In genomic region chr9:34589799-34590198, GRCm38 (mm10) we compare ENCODE assay signal across 20 mouse cellular contexts.
DNase-seq lines count a peak whose midpoint lies in the region; ATAC-seq lines count a peak whose summit lies in the region.
"Had no signal": no experiment of that assay in that cellular context is flagged by ENCODE, and none has a peak within 500 bp of the region (broad histone marks: within the 10 kb centered on the region; RNA-seq: fewer than 3 reads in every experiment).

No protein-coding gene starts in this region.

- WGBS in embryonic facial prominence, embryonic 14.5 days: 81% methylated on average over 1 of the region's 1 CpGs
- WGBS in embryonic facial prominence, embryonic 10.5 days: 52% methylated on average over 1 of the region's 1 CpGs
- 23% methylated on average over 1 of the region's 1 CpGs for WGBS in midbrain, embryonic 11.5 days
- WGBS in midbrain, embryonic 16.5 days: 16% methylated on average over 1 of the region's 1 CpGs

- H3K9ac ChIP-seq in embryonic facial prominence, embryonic 14.5 days (ENCODE audit: low read depth, low read length): no peak overlapping the region
- H3K9ac ChIP-seq in midbrain, embryonic 11.5 days (ENCODE audit: low read length): no peak overlapping the region
- no peak overlapping the region for H3K9ac ChIP-seq in midbrain, embryonic 16.5 days (ENCODE audit: low read depth, low read length)

- no peak overlapping the region for H3K4me3 ChIP-seq in embryonic facial prominence, embryonic 14.5 days (ENCODE audit: low read depth, low read length)
- H3K4me3 ChIP-seq in embryonic facial prominence, embryonic 10.5 days: no peak overlapping the region
- H3K4me3 ChIP-seq in midbrain, embryonic 11.5 days (ENCODE audit: low read depth, low read length): no peak overlapping the region
- H3K4me3 ChIP-seq in midbrain, embryonic 16.5 days (ENCODE audit: low read depth, low read length): no peak overlapping the region

- no peaks in the 10 kb centered on the region for H3K9me3 ChIP-seq in embryonic facial prominence, embryonic 14.5 days (ENCODE audit: control insufficient read depth, low read length)
- no peaks in the 10 kb centered on the region for H3K9me3 ChIP-seq in embryonic facial prominence, embryonic 10.5 days
- no peaks in the 10 kb centered on the region for H3K9me3 ChIP-seq in midbrain, embryonic 11.5 days (ENCODE audit: control insufficient read depth, low read length)
- H3K9me3 ChIP-seq in midbrain, embryonic 16.5 days (replicated peaks; ENCODE audit: control insufficient read depth, low read length, poor library complexity, severe bottlenecking): no peaks in the 10 kb centered on the region

- H3K27me3 ChIP-seq in embryonic facial prominence, embryonic 14.5 days (replicated peaks; ENCODE audit: control insufficient read depth, insufficient read depth, low read length): no peaks in the 10 kb centered on the region
- no peaks in the 10 kb centered on the region for H3K27me3 ChIP-seq in embryonic facial prominence, embryonic 10.5 days (replicated peaks; ENCODE audit: low read depth, poor library complexity, severe bottlenecking)
- no peaks in the 10 kb centered on the region; the same call in none of the 2 replicates for H3K27me3 ChIP-seq in midbrain, embryonic 11.5 days (ENCODE audit: control insufficient read depth, insufficient read depth, low read length)
- H3K27me3 ChIP-seq in midbrain, embryonic 16.5 days (ENCODE audit: control insufficient read depth, insufficient read depth, low read depth, low read length): no peaks in the 10 kb centered on the region
- H3K27me3 ChIP-seq: Patski had no signal

- H3K4me2 ChIP-seq in embryonic facial prominence, embryonic 14.5 days (ENCODE audit: low read depth, low read length): no peak overlapping the region
- H3K4me2 ChIP-seq in midbrain, embryonic 11.5 days: no peak overlapping the region
- no peak overlapping the region for H3K4me2 ChIP-seq in midbrain, embryonic 16.5 days (ENCODE audit: low read length)

- H3K27ac ChIP-seq in embryonic facial prominence, embryonic 14.5 days (replicated peaks; ENCODE audit: low read depth, low read length): no peak overlapping the region
- no peak overlapping the region for H3K27ac ChIP-seq in embryonic facial prominence, embryonic 10.5 days (replicated peaks)
- H3K27ac ChIP-seq in midbrain, embryonic 11.5 days (ENCODE audit: low read depth, low read length): no peak overlapping the region
- no peak overlapping the region for H3K27ac ChIP-seq in midbrain, embryonic 16.5 days (ENCODE audit: low read length)

- DNase-seq in embryonic facial prominence, embryonic 14.5 days (ENCODE audit: low spot score): no peak
- DNase-seq in embryonic facial prominence, embryonic 10.5 days (ENCODE audit: low spot score): no peak
- peak; percentile 52 for DNase-seq in heart, adult 11 months
- no peak for DNase-seq in heart, adult 8-10 months (ENCODE audit: low spot score)
- peak; percentile 82 for DNase-seq in midbrain, embryonic 11.5 days (ENCODE audit: low spot score, missing footprints)
- DNase-seq: adrenal gland, adult 2 months; adrenal gland, adult 8-10 months; adrenal gland, postnatal 10 days; adrenal gland, postnatal 14 days; adrenal gland, postnatal 25 days; adrenal gland, postnatal 36 days; B cell, adult 2 months; cerebellum, adult 11 months; cerebellum, adult 11-12 months; cerebellum, adult 18-20 months had no signal

- ATAC-seq in embryonic facial prominence, embryonic 14.5 days (ENCODE audit: low read depth): 0 out of 2 replicates have a peak, but pooled peaks have one; percentile 15
- 0 out of 2 replicates have a peak, but pooled peaks have one; percentile 52 for ATAC-seq in midbrain, embryonic 11.5 days (ENCODE audit: low FRiP score)
- no peak for ATAC-seq in midbrain, embryonic 16.5 days
- ATAC-seq: activated CD4-positive, CD25-positive, alpha-beta regulatory T cell, adult 4 months; CD4-positive, CD25-positive, alpha-beta regulatory T cell, adult 4 months; Patski had no signal

- no peaks in the 10 kb centered on the region for H3K36me3 ChIP-seq in embryonic facial prominence, embryonic 14.5 days (ENCODE audit: control insufficient read depth, insufficient read depth, low read length)
- H3K36me3 ChIP-seq in embryonic facial prominence, embryonic 10.5 days (replicated peaks): no peaks in the 10 kb centered on the region
- no peaks in the 10 kb centered on the region for H3K36me3 ChIP-seq in midbrain, embryonic 11.5 days (ENCODE audit: control insufficient read depth, insufficient read depth, low read length)
- H3K36me3 ChIP-seq in midbrain, embryonic 16.5 days (ENCODE audit: control insufficient read depth, insufficient read depth, low read length): no peaks in the 10 kb centered on the region
- H3K36me3 ChIP-seq: G1E had no signal

- peaks cover 4% of the 10 kb centered on the region; the same call in 1 of the 2 replicates for H3K4me1 ChIP-seq in embryonic facial prominence, embryonic 14.5 days (ENCODE audit: control insufficient read depth, insufficient read depth, low read length)
- H3K4me1 ChIP-seq in embryonic facial prominence, embryonic 10.5 days: peaks cover 8% of the 10 kb centered on the region; the same call in 1 of the 2 replicates
- no peaks in the 10 kb centered on the region for H3K4me1 ChIP-seq in midbrain, embryonic 11.5 days (ENCODE audit: control insufficient read depth, insufficient read depth, low read length)
- H3K4me1 ChIP-seq in midbrain, embryonic 16.5 days (ENCODE audit: control insufficient read depth, insufficient read depth, low read length): peaks cover 18% of the 10 kb centered on the region

Comparison
In these comparisons a context has a peak if more than half of its experiments do, and no peak if none do; other contexts are left out.
1. DNase-seq: peak in heart, adult 11 months (single experiment) and midbrain, embryonic 11.5 days (single experiment); none in embryonic facial prominence, embryonic 14.5 days (single experiment), embryonic facial prominence, embryonic 10.5 days (single experiment) and heart, adult 8-10 months (single experiment).